Mouse (Mus musculus) kidney, adult 11 months (tissue): ENCODE results near the gene Tshz2.

Experiments
- DNase-seq: peaks from one replicate; pipeline ENCODE4 v3.0.0; 2022

Gene Tshz2

GRCm38 (mm10) chr2:170024939-170025338 is 392.1 kb downstream of the Tshz2 start:
- DNase-seq = no peak

GRCm38 (mm10) chr2:170025896-170026295 is 393.1 kb downstream of the Tshz2 start:
- DNase-seq = no peak

GRCm38 (mm10) chr2:170027837-170028236 is 395.0 kb downstream of the Tshz2 start:
- no peak for DNase-seq

GRCm38 (mm10) chr2:170028488-170029303 is 395.9 kb downstream of the Tshz2 start:
- DNase-seq = no peak

- no peak for DNase-seq
Measured at GRCm38 (mm10) chr2:170029304-170029856, 396.6 kb downstream of the Tshz2 start.

- no peak for DNase-seq
Measured at GRCm38 (mm10) chr2:170031226-170031625, 398.4 kb downstream of the Tshz2 start.

GRCm38 (mm10) chr2:170031872-170032271 is 399.1 kb downstream of the Tshz2 start:
- no peak for DNase-seq

- no peak for DNase-seq
Measured at GRCm38 (mm10) chr2:170033219-170033618, 400.4 kb downstream of the Tshz2 start.

GRCm38 (mm10) chr2:170034794-170035193 is 402.0 kb downstream of the Tshz2 start:
- DNase-seq = no peak

- no peak for DNase-seq
Measured at GRCm38 (mm10) chr2:170036791-170037241, 404.0 kb downstream of the Tshz2 start.

- no peak for DNase-seq
Measured at GRCm38 (mm10) chr2:170037346-170037745, 404.5 kb downstream of the Tshz2 start.

- no peak for DNase-seq
Measured at GRCm38 (mm10) chr2:170039772-170040171, 407.0 kb downstream of the Tshz2 start.

GRCm38 (mm10) chr2:170041101-170041500 is 408.3 kb downstream of the Tshz2 start:
- peak; percentile 17 for DNase-seq

GRCm38 (mm10) chr2:170042471-170043213 is 409.8 kb downstream of the Tshz2 start:
- no peak for DNase-seq

- no peak for DNase-seq
Measured at GRCm38 (mm10) chr2:170043290-170043689, 410.5 kb downstream of the Tshz2 start.

- DNase-seq = no peak
Measured at GRCm38 (mm10) chr2:170045896-170046295, 413.1 kb downstream of the Tshz2 start.

GRCm38 (mm10) chr2:170046371-170047145 is 413.7 kb downstream of the Tshz2 start:
- DNase-seq = no peak

- no peak for DNase-seq
Measured at GRCm38 (mm10) chr2:170048831-170049230, 416.0 kb downstream of the Tshz2 start.

- DNase-seq = no peak
Measured at GRCm38 (mm10) chr2:170050651-170051050, 417.8 kb downstream of the Tshz2 start.

- no peak for DNase-seq
Measured at GRCm38 (mm10) chr2:170051441-170051840, 418.6 kb downstream of the Tshz2 start.

- DNase-seq = no peak
Measured at GRCm38 (mm10) chr2:170054943-170055342, 422.1 kb downstream of the Tshz2 start.

GRCm38 (mm10) chr2:170055413-170055812 is 422.6 kb downstream of the Tshz2 start:
- peak; percentile 33 for DNase-seq

- DNase-seq = no peak
Measured at GRCm38 (mm10) chr2:170058774-170059173, 426.0 kb downstream of the Tshz2 start.
